Mouse (Mus musculus) liver, embryonic 11.5 days (tissue): ENCODE results near the gene Trrap. TPM values are rescaled to one million over a fixed set of nuclear protein-coding genes. Genes with fewer than 3 reads are reported as not detected.

Experiments used
- ATAC-seq: fragments of 200-750 bp; cut with Nextera tagmentation; replicated peaks from 2 replicates; pipeline ENCODE4 v1.8.0; 2017; ENCODE audit warnings: moderate number of reproducible peaks, mild to moderate bottlenecking, moderate TSS enrichment, moderate library complexity; ENCODE audit not compliant: low FRiP score
- DNase-seq: peaks from one replicate; pipeline ENCODE4 v3.0.0-alpha.2; 2017; ENCODE audit warnings: low spot score
- H3K27ac ChIP-seq: fragments of 300-500 bp; sonication (generic); 2 replicates; pipeline ENCODE4 v1.5.1; 2014; ENCODE audit warnings: mild to moderate bottlenecking, low read depth, low read length, control low read depth
- H3K27me3 ChIP-seq: fragments of 300-500 bp; sonication (generic); replicated peaks from 2 replicates; pipeline ENCODE4 v1.6.1; 2014; ENCODE audit warnings: low read length, mixed read lengths; ENCODE audit not compliant: control insufficient read depth, insufficient read depth
- H3K36me3 ChIP-seq: fragments of 300-500 bp; sonication (generic); 2 replicates; pipeline ENCODE4 v1.6.1; 2014; ENCODE audit warnings: mild to moderate bottlenecking, low read length, moderate library complexity, mixed read lengths; ENCODE audit not compliant: control insufficient read depth, insufficient read depth
- H3K4me1 ChIP-seq: fragments of 300-500 bp; sonication (generic); replicated peaks from 2 replicates; pipeline ENCODE4 v1.6.1; 2014; ENCODE audit warnings: low read length, mixed read lengths; ENCODE audit not compliant: control insufficient read depth, insufficient read depth
- H3K4me2 ChIP-seq: fragments of 300-500 bp; sonication (generic); 2 replicates; pipeline ENCODE4 v1.6.1; 2014; ENCODE audit warnings: mild to moderate bottlenecking, control low read depth, moderate library complexity
- H3K4me3 ChIP-seq: fragments of 300-500 bp; sonication (generic); 2 replicates; pipeline ENCODE4 v1.5.1; 2014; ENCODE audit warnings: low read depth, low read length, control low read depth
- H3K9ac ChIP-seq: fragments of 300-500 bp; sonication (generic); 2 replicates; pipeline ENCODE4 v1.6.1; 2014; ENCODE audit warnings: low read depth, low read length, control low read depth
- H3K9me3 ChIP-seq: fragments of 300-500 bp; sonication (generic); 2 replicates; pipeline ENCODE4 v1.6.1; 2016; ENCODE audit warnings: low read length, inconsistent platforms, mixed read lengths; ENCODE audit not compliant: control insufficient read depth
- WGBS: fragments of 180-500 bp; shearing (Covaris S2); extraction: QIAGEN DNeasy Blood & Tissue Kit; methylation state at CpG from one replicate; pipeline ENCODE4 v1.1.7; 2014; 5-methylcytosine and 5-hydroxymethylcytosine counted together
- polyA plus RNA-seq: library from polyadenylated mRNA; unstranded; fragments of >200 nt; fragmentation: Nextera tagmentation; extraction: Ambion mirVana; gene quantifications from 2 replicates; pipeline ENCODE4 v1.2.1, GENCODE M21; 2014

Gene Trrap
- polyA plus RNA-seq, 1 experiment from 2014 or later: 64.2 TPM

DNA sequence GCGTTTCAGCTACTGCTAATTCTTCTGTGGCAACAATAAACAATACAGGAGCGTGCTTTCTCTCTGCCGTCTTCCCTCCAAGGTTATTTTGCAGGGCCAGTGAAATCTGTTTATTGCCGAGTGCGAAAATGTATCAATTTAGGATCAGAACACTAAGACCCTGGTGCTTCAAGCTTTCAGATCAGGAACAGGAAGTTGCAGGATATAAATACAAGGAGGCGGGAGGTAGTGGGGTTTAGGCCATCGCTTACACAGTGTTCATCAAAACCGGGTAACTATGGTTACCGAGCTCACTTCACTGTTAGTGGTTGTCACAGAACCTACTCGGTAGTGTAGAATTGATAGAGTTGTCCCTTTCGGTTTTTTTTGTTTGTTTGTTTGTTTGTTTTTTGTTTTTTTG lies 886 bp upstream of the Trrap start:
- Histone ChIP-seq H3K36me3 (peaks cover 7% of the 10 kb centered on the region), H3K9me3 (no peaks in the 10 kb centered on the region), H3K9ac (no peak overlapping the region), H3K4me3 (no peak overlapping the region), H3K27me3 (peaks cover 10% of the 10 kb centered on the region), H3K4me2 (no peak overlapping the region), H3K4me1 (peaks cover 9% of the 10 kb centered on the region), H3K27ac (no peak overlapping the region)
- 80% methylated on average over 11 of the region's 11 CpGs for WGBS
- ATAC-seq (no peak), DNase-seq (no peak)

DNA sequence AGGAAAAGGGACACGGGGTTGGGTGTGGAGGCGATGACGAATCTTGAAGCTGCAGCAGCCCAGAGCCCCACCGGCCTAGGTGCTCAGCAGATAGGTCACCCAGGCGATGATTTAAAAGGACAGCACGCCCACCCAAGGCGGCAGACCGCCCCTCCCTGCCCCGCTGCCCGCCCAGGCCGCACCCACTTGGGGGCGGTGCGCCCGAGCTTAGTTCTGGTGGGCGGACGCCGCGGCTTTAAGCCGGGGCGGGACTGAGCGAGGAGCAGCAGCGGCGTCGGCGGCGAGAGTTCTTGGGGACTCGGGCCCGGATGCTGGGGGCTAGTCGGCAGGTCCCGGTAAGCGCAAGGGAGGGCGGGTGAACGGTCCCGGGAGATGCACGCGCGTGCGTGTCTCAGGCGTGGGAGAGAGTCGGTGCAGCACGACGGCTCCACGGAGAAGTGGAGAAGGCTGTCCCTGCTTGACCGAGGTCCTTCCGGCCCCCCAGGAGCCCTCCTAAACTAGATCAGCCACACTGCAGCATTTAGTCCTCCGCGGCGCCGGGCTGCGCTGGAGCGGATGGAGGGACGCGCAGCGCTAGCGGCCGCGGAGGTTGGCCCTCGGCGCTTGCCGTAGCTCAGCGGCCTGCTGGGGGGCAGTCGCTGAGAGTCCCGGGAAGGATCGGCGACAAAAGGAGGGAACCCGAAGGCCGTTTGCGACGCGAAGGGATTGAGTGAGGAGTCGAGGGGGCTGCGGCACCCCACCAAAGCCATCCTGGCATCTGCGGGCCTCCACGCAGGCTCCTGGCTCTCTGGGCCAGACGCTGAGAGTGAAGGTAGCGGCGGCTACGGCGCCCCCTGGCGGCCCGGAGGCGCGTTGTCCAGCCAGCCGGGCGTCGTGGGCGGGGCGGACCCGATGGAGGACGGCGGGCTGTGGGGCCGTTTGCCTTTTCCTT lies 644 bp downstream of the Trrap start:
- peaks cover 9% of the 10 kb centered on the region for H3K4me1 ChIP-seq
- peak; percentile 89 for ATAC-seq
- peak overlapping the region; percentile 71 for H3K4me2 ChIP-seq
- H3K27me3 ChIP-seq: no peaks in the 10 kb centered on the region
- under 1% methylated on average over 91 of the region's 92 CpGs for WGBS
- H3K36me3 ChIP-seq: peaks cover 13% of the 10 kb centered on the region
- DNase-seq: peak; percentile 90
- H3K9ac ChIP-seq: peak overlapping the region; percentile 93
- peak overlapping the region; percentile 86 for H3K27ac ChIP-seq
- no peaks in the 10 kb centered on the region for H3K9me3 ChIP-seq
- peak overlapping the region; percentile 79 for H3K4me3 ChIP-seq

DNA sequence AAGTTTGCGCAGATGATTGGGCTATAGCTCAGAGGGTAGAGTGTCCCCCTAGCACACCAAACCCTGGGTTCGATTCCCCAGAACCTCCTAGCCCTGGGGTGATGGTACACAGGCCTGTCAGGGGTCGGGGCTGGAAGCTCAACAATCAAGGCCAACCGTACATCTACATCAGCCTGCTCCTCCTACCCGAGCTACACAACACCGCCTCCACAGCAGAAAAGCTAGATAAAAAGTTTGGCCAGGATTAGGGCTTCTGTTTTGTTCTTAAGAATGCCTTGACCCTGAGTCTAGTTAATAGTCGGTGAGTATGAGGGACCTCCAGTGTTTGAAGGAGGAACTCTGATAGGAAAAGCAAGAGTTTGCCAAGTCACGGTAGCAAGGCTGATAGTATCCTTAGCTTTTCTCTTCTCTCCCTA lies 1.5 kb downstream of the Trrap start:
- DNase-seq: no peak
- Histone ChIP-seq H3K4me3 (peak overlapping the region; percentile 79), H3K36me3 (peaks cover 17% of the 10 kb centered on the region), H3K27ac (peak overlapping the region; percentile 86), H3K9ac (peak overlapping the region; percentile 93), H3K27me3 (no peaks in the 10 kb centered on the region), H3K9me3 (no peaks in the 10 kb centered on the region), H3K4me2 (peak overlapping the region; percentile 71), H3K4me1 (peaks cover 9% of the 10 kb centered on the region)
- 19% methylated on average over 8 of the region's 8 CpGs for WGBS
- ATAC-seq: peak; percentile 16

DNA sequence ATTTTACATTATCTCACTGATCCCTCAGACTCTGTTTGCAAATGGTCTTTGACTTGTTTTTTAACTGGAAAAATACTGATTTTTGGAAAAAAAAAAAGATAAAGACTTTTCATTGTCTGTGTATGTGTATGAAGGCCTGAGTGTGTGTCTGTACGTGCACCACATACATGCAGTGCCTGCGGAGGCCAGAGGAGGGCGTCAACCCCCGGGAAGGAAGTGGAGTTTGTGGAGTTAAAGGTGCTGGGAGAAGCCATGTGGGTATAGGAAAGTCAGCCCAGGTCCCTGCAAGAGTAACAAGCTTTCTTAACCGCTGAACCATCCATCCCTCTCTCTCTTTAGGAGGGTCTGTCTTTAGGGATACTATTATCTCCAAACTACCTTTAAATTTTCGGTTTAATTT lies 5.7 kb downstream of the Trrap start:
- DNase-seq (no peak), ATAC-seq (no peak)
- Histone ChIP-seq H3K27ac (no peak overlapping the region), H3K4me1 (peaks cover 9% of the 10 kb centered on the region), H3K9ac (no peak overlapping the region), H3K27me3 (no peaks in the 10 kb centered on the region), H3K4me3 (no peak overlapping the region), H3K9me3 (no peaks in the 10 kb centered on the region), H3K4me2 (no peak overlapping the region), H3K36me3 (peaks cover 26% of the 10 kb centered on the region)
- 92% methylated on average over 6 of the region's 6 CpGs for WGBS

DNA sequence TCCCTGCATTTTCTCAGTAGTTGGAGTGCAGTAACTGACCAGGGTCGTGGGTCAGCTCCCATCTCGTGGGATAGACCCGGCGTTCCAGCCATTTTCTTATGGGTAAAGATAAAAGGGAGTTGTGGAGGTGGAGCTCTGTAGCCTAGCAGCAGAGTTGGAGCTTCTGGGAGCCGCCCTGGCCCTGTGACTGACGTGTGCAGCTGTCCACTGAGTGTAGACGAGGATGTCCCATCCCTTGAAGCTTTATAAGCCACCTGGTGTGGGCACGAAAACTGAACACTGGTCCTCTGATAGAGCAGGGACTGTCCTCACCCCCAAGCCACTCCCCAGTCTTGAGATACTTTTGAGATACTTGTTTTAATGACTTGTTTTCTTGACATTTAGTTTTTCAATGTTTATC lies 13.1 kb downstream of the Trrap start:
- Histone ChIP-seq H3K9me3 (no peaks in the 10 kb centered on the region), H3K36me3 (peaks cover 50% of the 10 kb centered on the region)
- WGBS: 79% methylated on average over 8 of the region's 8 CpGs

DNA sequence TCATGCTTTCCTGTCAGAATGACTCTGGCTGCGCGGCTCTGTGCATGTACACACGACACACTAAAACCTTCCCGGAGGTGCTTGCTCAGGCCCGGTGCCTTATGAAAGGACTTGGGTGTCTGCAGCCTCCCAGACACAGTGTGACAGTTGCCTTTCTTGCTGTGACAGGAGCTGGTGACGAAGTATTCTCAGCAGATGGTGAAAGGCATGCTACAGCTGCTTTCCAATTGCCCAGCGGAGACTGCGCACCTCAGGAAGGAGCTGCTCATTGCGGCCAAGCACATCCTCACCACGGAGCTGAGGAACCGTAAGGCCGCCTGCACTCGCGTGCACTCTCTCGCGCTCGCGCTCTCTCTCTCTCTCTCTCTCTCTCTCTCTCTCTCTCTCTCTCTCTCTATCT lies 18.9 kb downstream of the Trrap start:
- no peak overlapping the region for H3K9ac ChIP-seq
- no peaks in the 10 kb centered on the region for H3K9me3 ChIP-seq
- WGBS: 96% methylated on average over 18 of the region's 18 CpGs
- ATAC-seq (no peak), DNase-seq (no peak)
- H3K4me1 ChIP-seq: no peaks in the 10 kb centered on the region
- no peak overlapping the region for H3K4me3 ChIP-seq
- H3K36me3 ChIP-seq: peaks cover 72% of the 10 kb centered on the region
- no peaks in the 10 kb centered on the region for H3K27me3 ChIP-seq
- H3K27ac ChIP-seq: no peak overlapping the region
- H3K4me2 ChIP-seq: no peak overlapping the region

More for the DNA sequence above, 13.1 kb downstream of the Trrap start:
- H3K27me3 ChIP-seq: no peaks in the 10 kb centered on the region
- ATAC-seq (no peak), DNase-seq (no peak)
- no peaks in the 10 kb centered on the region for H3K4me1 ChIP-seq
- no peak overlapping the region for H3K9ac ChIP-seq
- no peak overlapping the region for H3K27ac ChIP-seq
- no peak overlapping the region for H3K4me3 ChIP-seq
- H3K4me2 ChIP-seq: no peak overlapping the region

DNA sequence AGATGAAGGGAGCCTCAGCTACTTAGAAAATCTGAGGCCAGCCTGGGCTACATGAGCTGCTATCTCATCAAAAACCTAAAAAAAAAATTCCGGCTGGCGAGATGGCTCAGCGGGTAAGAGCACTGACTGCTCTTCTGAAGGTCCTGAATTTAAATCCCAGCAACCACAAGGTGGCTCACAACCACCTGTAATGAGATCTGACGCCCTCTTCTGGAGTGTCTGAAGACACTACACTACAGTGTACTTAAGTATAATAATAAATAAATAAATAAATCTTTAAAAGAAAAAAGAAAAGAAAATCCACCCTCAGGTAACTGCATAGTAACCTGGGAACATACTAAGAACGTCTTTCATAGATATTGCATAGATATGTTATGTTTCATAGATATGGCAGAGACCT lies 25.8 kb downstream of the Trrap start:
- ATAC-seq: no peak
- no peaks in the 10 kb centered on the region for H3K27me3 ChIP-seq
- no peak for DNase-seq
- no peaks in the 10 kb centered on the region for H3K4me1 ChIP-seq
- H3K9me3 ChIP-seq: no peaks in the 10 kb centered on the region
- no peak overlapping the region for H3K27ac ChIP-seq
- no peak overlapping the region for H3K9ac ChIP-seq
- no peak overlapping the region for H3K4me2 ChIP-seq
- H3K4me3 ChIP-seq: no peak overlapping the region
- H3K36me3 ChIP-seq: peaks cover 86% of the 10 kb centered on the region
- WGBS: 84% methylated on average over 5 of the region's 5 CpGs

DNA sequence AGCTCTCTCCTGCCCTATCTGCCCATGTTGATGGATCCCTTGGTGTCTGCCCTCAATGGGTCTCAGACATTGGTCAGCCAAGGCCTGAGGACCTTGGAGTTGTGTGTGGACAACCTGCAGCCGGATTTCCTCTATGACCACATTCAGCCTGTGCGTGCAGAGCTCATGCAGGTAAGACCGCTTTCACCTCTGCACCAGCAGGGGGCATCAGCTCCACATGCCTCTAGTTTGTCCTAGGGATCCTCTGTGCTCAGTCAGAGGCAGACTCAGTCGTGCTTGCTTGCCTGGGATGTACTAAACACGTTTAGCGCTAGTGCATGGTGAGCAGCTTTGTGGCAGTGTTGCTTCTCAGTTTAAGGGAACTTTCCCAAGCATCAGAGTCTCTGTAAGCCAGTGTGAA lies 27.2 kb downstream of the Trrap start:
- ATAC-seq: peak; percentile 56
- no peak for DNase-seq
- Histone ChIP-seq H3K27ac (no peak overlapping the region), H3K36me3 (peaks cover 87% of the 10 kb centered on the region), H3K27me3 (no peaks in the 10 kb centered on the region), H3K4me1 (no peaks in the 10 kb centered on the region), H3K9ac (no peak overlapping the region), H3K4me2 (no peak overlapping the region), H3K9me3 (no peaks in the 10 kb centered on the region), H3K4me3 (no peak overlapping the region)
- 73% methylated on average over 6 of the region's 6 CpGs for WGBS

DNA sequence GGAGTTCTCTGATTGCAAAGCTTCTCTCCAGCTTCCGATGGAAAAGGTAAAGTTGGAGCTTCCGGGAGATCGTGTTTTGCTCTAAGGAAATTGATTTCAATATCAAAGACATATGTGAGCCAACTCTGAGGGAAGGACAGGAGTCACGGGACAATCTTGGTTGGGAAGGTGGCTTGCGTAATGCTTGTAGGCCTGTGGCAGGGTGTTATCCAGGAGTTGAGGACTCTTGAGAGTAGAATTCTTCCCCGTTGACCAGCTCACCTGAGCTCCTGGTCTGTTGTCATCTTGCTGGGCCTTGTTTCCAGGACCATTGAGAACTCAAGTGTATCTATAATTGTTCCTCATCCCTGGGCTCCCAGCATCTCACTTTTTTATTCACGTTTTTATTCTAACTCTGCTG lies 29.6 kb downstream of the Trrap start:
- Histone ChIP-seq H3K9me3 (no peaks in the 10 kb centered on the region), H3K36me3 (peaks cover 79% of the 10 kb centered on the region), H3K4me2 (no peak overlapping the region), H3K27me3 (no peaks in the 10 kb centered on the region), H3K4me1 (no peaks in the 10 kb centered on the region), H3K9ac (no peak overlapping the region), H3K4me3 (no peak overlapping the region), H3K27ac (no peak overlapping the region)
- ATAC-seq: no peak
- WGBS: 95% methylated on average over 7 of the region's 7 CpGs
- DNase-seq: no peak
